In genomic region chr1:186772547-186773077, GRCm38 (mm10) we compare ENCODE assay signal across 23 mouse cellular contexts. TPM values are rescaled to one million over a fixed set of nuclear protein-coding genes. Genes with fewer than 3 reads are reported as not detected.
DNase-seq lines count a peak whose midpoint lies in the region; ATAC-seq and TF ChIP-seq lines count a peak whose summit lies in the region.
"Had no signal": no experiment of that assay in that cellular context is flagged by ENCODE, and none has a peak within 500 bp of the region (broad histone marks: within the 10 kb centered on the region; RNA-seq: fewer than 3 reads in every experiment).

No protein-coding gene starts in this region.

- no peak overlapping the region for H3K27ac ChIP-seq in forebrain, embryonic 14.5 days (ENCODE audit: low read depth, low read length)
- H3K27ac ChIP-seq in forebrain, embryonic 11.5 days (ENCODE audit: low read depth, low read length), result no peak overlapping the region
- H3K27ac ChIP-seq in midbrain, embryonic 14.5 days (replicated peaks; ENCODE audit: low read depth, low read length), result no peak overlapping the region
- no peak overlapping the region for H3K27ac ChIP-seq in midbrain, embryonic 11.5 days (ENCODE audit: low read depth, low read length)
- H3K27ac ChIP-seq in forebrain, postnatal 0 days (ENCODE audit: low read depth, low read length), result no peak overlapping the region
- H3K27ac ChIP-seq: embryonic facial prominence, embryonic 12.5 days; gastrocnemius, adult 2 months; hindbrain, embryonic 12.5 days; hindbrain, embryonic 15.5 days; intestine, embryonic 15.5 days had no signal

- H3K9me3 ChIP-seq in forebrain, embryonic 14.5 days (replicated peaks; ENCODE audit: control insufficient read depth, low read length), result no peaks in the 10 kb centered on the region
- no peaks in the 10 kb centered on the region for H3K9me3 ChIP-seq in forebrain, embryonic 11.5 days (ENCODE audit: control insufficient read depth, low read length)
- no peaks in the 10 kb centered on the region for H3K9me3 ChIP-seq in midbrain, embryonic 14.5 days (ENCODE audit: control insufficient read depth, low read length)
- H3K9me3 ChIP-seq in midbrain, embryonic 11.5 days (ENCODE audit: control insufficient read depth, low read length), result no peaks in the 10 kb centered on the region
- no peaks in the 10 kb centered on the region for H3K9me3 ChIP-seq in forebrain, postnatal 0 days (ENCODE audit: low read length)
- H3K9me3 ChIP-seq: embryonic facial prominence, embryonic 12.5 days; hindbrain, embryonic 12.5 days; hindbrain, embryonic 15.5 days; intestine, embryonic 15.5 days had no signal

- 41% methylated on average over 8 of the region's 8 CpGs for WGBS in forebrain, embryonic 14.5 days
- 74% methylated on average over 8 of the region's 8 CpGs for WGBS in forebrain, embryonic 11.5 days
- WGBS in midbrain, embryonic 14.5 days, result 75% methylated on average over 8 of the region's 8 CpGs
- WGBS in midbrain, embryonic 11.5 days, result 86% methylated on average over 8 of the region's 8 CpGs
- 21% methylated on average over 8 of the region's 8 CpGs for WGBS in forebrain, postnatal 0 days

- no peak for TF ChIP-seq CTCF in brain, embryonic 14.5 days (IDR thresholded peaks at IDR 0.05; ENCODE audit: borderline replicate concordance, extremely low read depth, insufficient read depth, insufficient read length)
- no peak for TF ChIP-seq CTCF in forebrain, postnatal 0 days (IDR thresholded peaks at IDR 0.05; ENCODE audit: low read depth)

- peak; percentile 78 for ATAC-seq in forebrain, embryonic 14.5 days
- ATAC-seq in forebrain, embryonic 11.5 days (replicated peaks; ENCODE audit: low FRiP score), result no peak
- no peak for ATAC-seq in midbrain, embryonic 14.5 days (ENCODE audit: low FRiP score, low TSS enrichment)
- ATAC-seq in midbrain, embryonic 11.5 days (ENCODE audit: low FRiP score), result no peak
- peak; percentile 47; the same call in 1 of the 2 replicates for ATAC-seq in forebrain, postnatal 0 days
- ATAC-seq: activated CD4-positive, CD25-positive, alpha-beta regulatory T cell, adult 4 months; intestine, embryonic 15.5 days had no signal

- DNase-seq in forebrain, embryonic 14.5 days (ENCODE audit: low spot score), result peak; percentile 83
- no peak for DNase-seq in forebrain, embryonic 11.5 days (ENCODE audit: low spot score)
- peak; percentile 10 for DNase-seq in midbrain, embryonic 14.5 days
- DNase-seq in midbrain, embryonic 11.5 days (ENCODE audit: low spot score, missing footprints), result no peak
- DNase-seq in brain, embryonic 14.5 days (ENCODE audit: low read depth), result peak; percentile 85
- DNase-seq in forebrain, postnatal 0 days, result peak; percentile 43
- no peak for DNase-seq in thymus, postnatal 10 days (ENCODE audit: low spot score in 2 of 2)
- DNase-seq in kidney, adult 8-10 months, result no peak
- DNase-seq: adrenal gland, adult 8-10 months; adrenal gland, postnatal 25 days; cerebellum, adult 18-20 months; cerebellum, adult 9-10 months; cerebellum, postnatal 14 days; gastrocnemius, adult 2 months; gastrocnemius, postnatal 14 days; heart, adult 11 months had no signal

- no peaks in the 10 kb centered on the region; the same call in 1 of the 2 replicates for H3K4me1 ChIP-seq in forebrain, embryonic 14.5 days (ENCODE audit: control insufficient read depth, insufficient read depth, low read length)
- no peaks in the 10 kb centered on the region for H3K4me1 ChIP-seq in forebrain, embryonic 11.5 days (replicated peaks; ENCODE audit: control insufficient read depth, insufficient read depth, low read length)
- no peaks in the 10 kb centered on the region for H3K4me1 ChIP-seq in midbrain, embryonic 14.5 days (ENCODE audit: control insufficient read depth, insufficient read depth, low read length)
- no peaks in the 10 kb centered on the region for H3K4me1 ChIP-seq in midbrain, embryonic 11.5 days (ENCODE audit: control insufficient read depth, insufficient read depth, low read length)
- H3K4me1 ChIP-seq in forebrain, postnatal 0 days (ENCODE audit: insufficient read depth), result no peaks in the 10 kb centered on the region
- H3K4me1 ChIP-seq: embryonic facial prominence, embryonic 12.5 days; hindbrain, embryonic 12.5 days; hindbrain, embryonic 15.5 days; intestine, embryonic 15.5 days had no signal

- no peak overlapping the region for H3K4me2 ChIP-seq in forebrain, embryonic 14.5 days (ENCODE audit: low read length)
- H3K4me2 ChIP-seq in forebrain, embryonic 11.5 days (ENCODE audit: low read depth, low read length, severe bottlenecking), result no peak overlapping the region
- no peak overlapping the region for H3K4me2 ChIP-seq in midbrain, embryonic 14.5 days (ENCODE audit: low read length)
- no peak overlapping the region for H3K4me2 ChIP-seq in midbrain, embryonic 11.5 days
- no peak overlapping the region for H3K4me2 ChIP-seq in forebrain, postnatal 0 days (ENCODE audit: low read depth)
- H3K4me2 ChIP-seq: embryonic facial prominence, embryonic 12.5 days; heart, embryonic 11.5 days; hindbrain, embryonic 12.5 days; hindbrain, embryonic 15.5 days; intestine, embryonic 15.5 days had no signal

- H3K4me3 ChIP-seq in forebrain, embryonic 14.5 days (ENCODE audit: low read depth, low read length), result no peak overlapping the region
- H3K4me3 ChIP-seq in forebrain, embryonic 11.5 days (ENCODE audit: low read depth, low read length), result no peak overlapping the region
- no peak overlapping the region for H3K4me3 ChIP-seq in midbrain, embryonic 14.5 days (replicated peaks; ENCODE audit: low read depth, low read length)
- no peak overlapping the region for H3K4me3 ChIP-seq in midbrain, embryonic 11.5 days (ENCODE audit: low read depth, low read length)
- no peak overlapping the region for H3K4me3 ChIP-seq in forebrain, postnatal 0 days (ENCODE audit: low read depth, low read length)
- H3K4me3 ChIP-seq: embryonic facial prominence, embryonic 12.5 days; erythroblast, embryonic 14.5 days; gastrocnemius, adult 2 months; hindbrain, embryonic 12.5 days; hindbrain, embryonic 15.5 days; intestine, embryonic 15.5 days had no signal

- no peak overlapping the region for H3K9ac ChIP-seq in forebrain, embryonic 14.5 days (ENCODE audit: low read length)
- no peak overlapping the region for H3K9ac ChIP-seq in forebrain, embryonic 11.5 days (ENCODE audit: low read length)
- no peak overlapping the region for H3K9ac ChIP-seq in midbrain, embryonic 14.5 days (replicated peaks; ENCODE audit: low read length)
- no peak overlapping the region for H3K9ac ChIP-seq in midbrain, embryonic 11.5 days (ENCODE audit: low read length)
- no peak overlapping the region for H3K9ac ChIP-seq in forebrain, postnatal 0 days
- H3K9ac ChIP-seq: embryonic facial prominence, embryonic 12.5 days; hindbrain, embryonic 12.5 days; hindbrain, embryonic 15.5 days; intestine, embryonic 15.5 days had no signal

- no peaks in the 10 kb centered on the region for H3K36me3 ChIP-seq in forebrain, embryonic 14.5 days (ENCODE audit: control insufficient read depth, insufficient read depth, low read length)
- no peaks in the 10 kb centered on the region for H3K36me3 ChIP-seq in forebrain, embryonic 11.5 days (ENCODE audit: control insufficient read depth, insufficient read depth, low read length)
- H3K36me3 ChIP-seq in midbrain, embryonic 14.5 days (ENCODE audit: control insufficient read depth, insufficient read depth, low read length), result no peaks in the 10 kb centered on the region
- no peaks in the 10 kb centered on the region for H3K36me3 ChIP-seq in midbrain, embryonic 11.5 days (ENCODE audit: control insufficient read depth, insufficient read depth, low read length)
- H3K36me3 ChIP-seq in forebrain, postnatal 0 days (ENCODE audit: insufficient read depth), result no peaks in the 10 kb centered on the region
- H3K36me3 ChIP-seq: embryonic facial prominence, embryonic 12.5 days; hindbrain, embryonic 12.5 days; hindbrain, embryonic 15.5 days; intestine, embryonic 15.5 days had no signal

- H3K27me3 ChIP-seq in forebrain, embryonic 14.5 days (replicated peaks; ENCODE audit: control insufficient read depth, insufficient read depth, low read length), result no peaks in the 10 kb centered on the region; the same call in 1 of the 2 replicates
- H3K27me3 ChIP-seq in forebrain, embryonic 11.5 days (ENCODE audit: control insufficient read depth, insufficient read depth, low read length), result no peaks in the 10 kb centered on the region
- H3K27me3 ChIP-seq in midbrain, embryonic 14.5 days (ENCODE audit: control insufficient read depth, insufficient read depth, low read length), result no peaks in the 10 kb centered on the region
- H3K27me3 ChIP-seq in midbrain, embryonic 11.5 days (ENCODE audit: control insufficient read depth, insufficient read depth, low read length), result no peaks in the 10 kb centered on the region
- H3K27me3 ChIP-seq in forebrain, postnatal 0 days (ENCODE audit: insufficient read depth, low read length), result peaks cover 2% of the 10 kb centered on the region
- H3K27me3 ChIP-seq: embryonic facial prominence, embryonic 12.5 days; hindbrain, embryonic 12.5 days; hindbrain, embryonic 15.5 days; intestine, embryonic 15.5 days had no signal

- no peak for TF ChIP-seq POLR2A in brain, embryonic 14.5 days (IDR thresholded peaks at IDR 0.05; ENCODE audit: borderline replicate concordance, extremely low read depth, insufficient read depth, insufficient read length, poor library complexity, severe bottlenecking)

RNA-seq across cellular contexts. Expression of gene Rrp15, which starts 23.5 kb away (rescaled TPM):
- polyA plus RNA-seq in forebrain, embryonic 14.5 days (2014; fragmentation: Nextera tagmentation; extraction: Ambion mirVana), result 35.6 and 40.4 TPM in 2 replicates
- polyA plus RNA-seq in forebrain, embryonic 11.5 days (2014; fragmentation: Nextera tagmentation; extraction: Ambion mirVana), result 64.5 and 69.4 TPM in 2 replicates
- 28.3 and 29.0 TPM in 2 replicates for polyA plus RNA-seq in midbrain, embryonic 14.5 days (2014; fragmentation: Nextera tagmentation; extraction: Ambion mirVana)
- polyA plus RNA-seq in midbrain, embryonic 11.5 days (2014; fragmentation: Nextera tagmentation; extraction: Ambion mirVana), result 65.7 and 68.5 TPM in 2 replicates
- polyA plus RNA-seq in brain, embryonic 14.5 days (2012; rRNA removed), result 14.8 and 18.7 TPM in 2 replicates
- 26.4 and 31.2 TPM in 2 replicates for total RNA-seq in forebrain, postnatal 0 days (2014; rRNA removed)
- 24.2 and 25.2 TPM in 2 replicates for polyA plus RNA-seq in forebrain, postnatal 0 days (2015; fragmentation: Nextera tagmentation; extraction: Ambion mirVana)

Comparison
In these comparisons a context has a peak if more than half of its experiments do, and no peak if none do; other contexts are left out.
1. ATAC-seq: peak in forebrain, embryonic 14.5 days (single experiment) and forebrain, postnatal 0 days (single experiment); none in forebrain, embryonic 11.5 days (single experiment), midbrain, embryonic 14.5 days (single experiment) and midbrain, embryonic 11.5 days (single experiment).
2. DNase-seq: peak in forebrain, embryonic 14.5 days (single experiment), midbrain, embryonic 14.5 days (single experiment), brain, embryonic 14.5 days (single experiment) and forebrain, postnatal 0 days (single experiment); none in forebrain, embryonic 11.5 days (single experiment), midbrain, embryonic 11.5 days (single experiment), thymus, postnatal 10 days (0 of 2) and kidney, adult 8-10 months (0 of 2).